Mouse (Mus musculus) liver, postnatal 0 days (tissue): ENCODE results near the gene Glyctk. TPM values are rescaled to one million over a fixed set of nuclear protein-coding genes. Genes with fewer than 3 reads are reported as not detected.

Source experiments
- ATAC-seq: fragments of 200-750 bp; cut with Nextera tagmentation; 2 replicates; pipeline ENCODE4 v1.8.0; 2017; ENCODE audit warnings: mild to moderate bottlenecking, moderate library complexity
- DNase-seq: peaks from one replicate; pipeline ENCODE4 v3.0.0-alpha.2; 2016
- H3K27ac ChIP-seq: fragments of 300-500 bp; sonication (generic); 2 replicates; pipeline ENCODE4 v1.5.1; 2014; ENCODE audit warnings: antibody characterized with exemption, moderate library complexity, mild to moderate bottlenecking, low read depth
- H3K27me3 ChIP-seq: fragments of 300-500 bp; sonication (generic); 2 replicates; pipeline ENCODE4 v1.6.1; 2014; ENCODE audit warnings: low read length, control low read depth, mixed read lengths; ENCODE audit not compliant: insufficient read depth
- H3K36me3 ChIP-seq: fragments of 300-500 bp; sonication (generic); replicated peaks from 2 replicates; pipeline ENCODE4 v1.6.1; 2014; ENCODE audit warnings: mild to moderate bottlenecking, control low read depth, low read length, moderate library complexity, mixed read lengths; ENCODE audit not compliant: insufficient read depth
- H3K4me1 ChIP-seq: fragments of 300-500 bp; sonication (generic); 2 replicates; pipeline ENCODE4 v1.6.1; 2014; ENCODE audit warnings: antibody characterized with exemption, mild to moderate bottlenecking, control low read depth; ENCODE audit not compliant: insufficient read depth
- H3K4me2 ChIP-seq: fragments of 300-500 bp; sonication (generic); 2 replicates; pipeline ENCODE4 v1.6.1; 2014; ENCODE audit warnings: low read depth, mild to moderate bottlenecking, low read length, moderate library complexity, mixed read lengths
- H3K4me3 ChIP-seq: fragments of 300-500 bp; sonication (generic); 2 replicates; pipeline ENCODE4 v1.5.1; 2014; ENCODE audit warnings: low read depth, low read length
- H3K9ac ChIP-seq: fragments of 300-500 bp; sonication (generic); replicated peaks from 2 replicates; pipeline ENCODE4 v1.6.1; 2014; ENCODE audit warnings: mild to moderate bottlenecking, moderate library complexity
- H3K9me3 ChIP-seq: fragments of 300-500 bp; sonication (generic); 2 replicates; pipeline ENCODE4 v1.6.1; 2016; ENCODE audit warnings: mild to moderate bottlenecking, control low read depth, low read length, mixed read lengths
- CTCF ChIP-seq: sonication (generic); IDR thresholded peaks from 2 replicates; pipeline ENCODE4 v1.5.1; 2016; ENCODE audit warnings: antibody characterized with exemption, low read depth
- EP300 ChIP-seq: IDR thresholded peaks from 2 replicates; pipeline ENCODE4 v1.6.1; 2016; ENCODE audit warnings: antibody characterized with exemption, low read depth, mild to moderate bottlenecking
- WGBS: fragments of 180-500 bp; shearing (Covaris S2); extraction: QIAGEN DNeasy Blood & Tissue Kit; methylation state at CpG from one replicate; pipeline ENCODE4 v1.1.7; 2014; ENCODE audit not compliant: insufficient replicate concordance; 5-methylcytosine and 5-hydroxymethylcytosine counted together
- polyA plus RNA-seq: library from polyadenylated mRNA; unstranded; fragments of >200 nt; fragmentation: Nextera tagmentation; extraction: Ambion mirVana; gene quantifications from 2 replicates; pipeline ENCODE4 v1.2.1, GENCODE M21; 2015

Gene Glyctk
- polyA plus RNA-seq, 1 experiment from 2014 or later = 46.5 TPM

DNA sequence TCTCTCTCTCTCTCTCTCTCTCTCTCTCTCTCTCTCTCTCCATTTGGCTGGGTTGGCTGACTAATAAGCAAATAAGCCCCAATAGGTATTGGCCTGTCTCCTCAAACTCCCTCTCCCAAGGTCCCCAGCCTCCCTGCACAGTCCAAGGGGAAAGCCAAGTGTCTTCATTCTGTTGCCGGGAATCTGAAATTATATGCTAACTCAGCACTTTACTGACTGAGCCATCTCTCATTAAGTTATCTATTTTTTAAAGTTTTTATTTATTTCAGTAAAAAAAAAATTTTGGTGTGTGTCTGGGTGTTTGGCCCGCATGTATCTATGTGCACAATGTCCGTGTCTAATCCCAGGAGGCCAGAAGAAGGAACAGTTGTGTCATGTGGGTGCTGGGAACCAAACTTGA lies 44.0 kb upstream of the Glyctk start:
- no peak overlapping the region for H3K27ac ChIP-seq
- peak overlapping the region; percentile 93 for H3K4me2 ChIP-seq
- no peak for ATAC-seq
- H3K9me3 ChIP-seq = no peaks in the 10 kb centered on the region
- no peaks in the 10 kb centered on the region for H3K27me3 ChIP-seq
- 77% methylated on average over 3 of the region's 3 CpGs for WGBS
- peaks cover 35% of the 10 kb centered on the region for H3K4me1 ChIP-seq
- no peak for TF ChIP-seq CTCF
- no peak for TF ChIP-seq EP300
- 0 out of 2 replicates have a peak, but pooled peaks cover 2% of the 10 kb centered on the region for H3K36me3 ChIP-seq
- no peak overlapping the region for H3K9ac ChIP-seq
- DNase-seq = no peak
- no peak overlapping the region for H3K4me3 ChIP-seq

DNA sequence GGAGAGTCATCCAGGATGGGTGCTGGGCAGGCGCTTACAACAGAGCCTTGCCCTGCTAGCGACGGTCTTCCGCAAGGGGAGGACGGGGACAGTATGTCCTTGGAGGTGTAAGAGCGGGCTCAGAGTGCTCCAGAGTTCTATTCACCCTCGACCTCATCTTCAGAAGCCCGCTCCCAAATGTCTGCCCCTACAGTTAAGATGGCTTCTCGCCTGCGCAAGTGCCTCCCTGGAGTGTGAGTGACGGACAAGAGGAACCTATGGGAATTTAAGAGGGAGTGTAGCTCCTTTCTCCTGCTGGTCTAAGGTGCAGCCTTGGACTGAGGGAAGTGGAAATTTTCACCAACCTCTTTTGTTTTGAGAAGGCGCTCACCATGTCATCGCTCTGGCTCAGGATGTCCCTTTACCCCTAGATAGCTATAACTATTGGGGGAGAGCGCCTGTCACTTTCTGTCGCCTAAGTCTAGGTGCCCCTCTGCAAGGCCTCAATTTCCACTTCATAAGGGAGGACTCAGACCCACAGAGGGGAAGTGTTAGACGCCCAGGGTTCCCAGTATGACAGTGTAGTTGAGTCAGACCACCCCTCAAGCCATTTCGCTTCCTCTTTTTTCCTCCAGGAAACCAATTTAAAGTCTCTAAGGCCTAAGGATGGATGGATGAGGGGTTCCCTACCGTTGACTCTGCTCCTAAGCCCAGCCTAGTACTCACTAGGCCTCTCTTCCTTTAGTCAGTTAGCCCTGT lies 41.8 kb upstream of the Glyctk start, which contains the start of gene Ppm1m:
TSS of gene Ppm1m (minus strand) at position 212 of the 738 bp plus-strand sequence.
- Histone ChIP-seq H3K9me3 (no peaks in the 10 kb centered on the region), H3K27ac (peak within 1 kb of the TSS; percentile 56), H3K36me3 (peaks cover 12% of the 10 kb centered on the region), H3K9ac (peak within 1 kb of the TSS; percentile 71), H3K4me2 (peak within 1 kb of the TSS; percentile 85), H3K27me3 (no peaks in the 10 kb centered on the region), H3K4me1 (peaks cover 35% of the 10 kb centered on the region), H3K4me3 (peak within 1 kb of the TSS; percentile 69)
- DNase-seq (no peak), ATAC-seq (peak; percentile 10; the same call in 1 of the 2 replicates)
- WGBS = 37% methylated on average over 18 of the region's 18 CpGs
- TF ChIP-seq EP300 (no peak), CTCF (no peak)

DNA sequence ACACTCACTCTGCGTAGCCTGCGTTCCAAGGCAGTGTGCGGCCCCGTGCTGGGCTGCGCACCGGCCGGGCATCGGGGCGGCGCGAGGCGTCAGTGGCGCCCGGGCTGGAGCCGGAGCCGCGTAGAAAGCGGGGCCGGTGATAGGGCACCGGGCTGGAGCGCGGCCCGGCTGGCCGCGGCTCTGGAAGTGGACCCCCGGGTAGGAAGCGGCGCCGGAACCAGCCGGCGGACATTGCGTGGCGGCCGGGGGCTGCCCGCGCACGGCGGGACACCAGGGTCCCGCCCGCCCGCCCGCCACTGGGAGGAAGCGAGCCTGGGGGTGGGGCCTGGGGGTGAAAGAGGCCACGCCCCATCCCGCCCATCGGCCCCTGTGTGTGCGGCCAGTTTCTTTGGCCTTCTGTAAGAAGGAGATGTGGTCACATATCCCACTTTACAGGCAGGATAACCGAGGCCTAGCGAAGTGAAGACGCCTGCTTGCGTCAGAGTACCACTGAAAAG lies 41.1 kb upstream of the Glyctk start:
- peak; percentile 87 for DNase-seq
- Histone ChIP-seq H3K9ac (peak overlapping the region; percentile 71), H3K27ac (peak overlapping the region; percentile 56), H3K4me3 (peak overlapping the region; percentile 69), H3K4me1 (peaks cover 33% of the 10 kb centered on the region), H3K9me3 (no peaks in the 10 kb centered on the region), H3K4me2 (peak overlapping the region; percentile 85), H3K36me3 (peaks cover 12% of the 10 kb centered on the region), H3K27me3 (no peaks in the 10 kb centered on the region)
- WGBS = under 1% methylated on average over 46 of the region's 51 CpGs
- TF ChIP-seq CTCF (no peak), EP300 (no peak)
- peak; percentile 59 for ATAC-seq

DNA sequence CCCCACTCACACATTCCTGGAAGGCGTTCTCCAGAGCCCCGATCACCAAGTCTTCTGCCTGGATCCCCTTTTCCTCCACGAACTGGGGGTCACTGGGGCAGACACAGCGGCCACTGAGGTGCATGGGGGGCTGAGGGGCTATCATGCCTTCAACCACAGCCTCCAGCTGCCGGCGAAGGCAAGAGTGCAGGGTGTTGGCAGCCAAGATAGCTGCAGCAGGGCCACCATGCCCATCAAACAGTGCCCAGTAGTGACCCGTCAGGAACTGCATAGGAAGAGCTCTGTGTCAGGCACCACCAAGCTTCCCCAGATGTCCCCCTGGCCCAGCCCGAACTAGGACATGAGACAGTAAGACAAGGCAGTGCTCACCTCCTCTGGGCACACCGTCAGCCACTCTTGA lies 39.8 kb upstream of the Glyctk start:
- Histone ChIP-seq H3K4me1 (peaks cover 27% of the 10 kb centered on the region), H3K4me2 (peak overlapping the region; percentile 85), H3K27me3 (no peaks in the 10 kb centered on the region), H3K27ac (no peak overlapping the region), H3K9ac (no peak overlapping the region), H3K4me3 (peak overlapping the region; percentile 69), H3K9me3 (no peaks in the 10 kb centered on the region), H3K36me3 (peaks cover 12% of the 10 kb centered on the region)
- TF ChIP-seq EP300 = no peak
- TF ChIP-seq CTCF = no peak
- DNase-seq (no peak), ATAC-seq (no peak)
- 85% methylated on average over 9 of the region's 9 CpGs for WGBS

DNA sequence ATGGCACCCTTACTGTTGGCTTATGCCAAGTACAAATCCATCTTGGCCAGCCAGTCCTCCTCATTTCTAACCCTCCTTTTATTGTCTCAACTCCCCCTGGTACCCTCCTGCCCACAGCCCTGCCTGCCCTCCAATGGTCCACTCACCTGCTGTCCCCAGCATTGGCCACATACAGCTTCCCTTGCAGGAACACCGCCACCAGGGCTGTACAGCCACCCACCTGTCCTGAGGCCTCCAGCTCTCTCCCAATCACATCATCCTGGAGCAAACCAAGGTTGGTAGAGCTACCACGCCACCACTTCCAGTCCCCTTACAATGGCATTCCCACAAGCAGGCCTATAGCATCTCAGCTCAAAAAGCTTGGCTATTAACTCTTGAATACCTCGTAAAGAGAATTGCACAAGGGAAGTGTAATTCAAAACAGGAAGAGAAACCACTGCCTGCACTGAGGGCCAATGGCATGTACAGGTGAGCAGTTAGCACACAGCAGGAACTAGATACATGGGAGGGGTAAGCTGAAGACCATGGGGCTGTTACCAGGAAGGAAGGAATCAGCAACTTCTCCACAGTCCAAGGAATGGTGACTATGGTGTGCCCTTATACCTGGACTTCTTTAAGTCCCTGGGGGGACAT lies 39.3 kb upstream of the Glyctk start:
- Histone ChIP-seq H3K9me3 (no peaks in the 10 kb centered on the region), H3K9ac (no peak overlapping the region), H3K4me2 (peak overlapping the region; percentile 85), H3K36me3 (peaks cover 12% of the 10 kb centered on the region), H3K27ac (0 out of 2 replicates have a peak overlapping the region, but pooled peaks have one; percentile 11), H3K27me3 (no peaks in the 10 kb centered on the region), H3K4me3 (peak overlapping the region; percentile 69; the same call in 1 of the 2 replicates), H3K4me1 (peaks cover 29% of the 10 kb centered on the region)
- TF ChIP-seq CTCF = no peak
- TF ChIP-seq EP300 = no peak
- ATAC-seq (no peak), DNase-seq (no peak)
- WGBS = 78% methylated on average over 3 of the region's 3 CpGs

DNA sequence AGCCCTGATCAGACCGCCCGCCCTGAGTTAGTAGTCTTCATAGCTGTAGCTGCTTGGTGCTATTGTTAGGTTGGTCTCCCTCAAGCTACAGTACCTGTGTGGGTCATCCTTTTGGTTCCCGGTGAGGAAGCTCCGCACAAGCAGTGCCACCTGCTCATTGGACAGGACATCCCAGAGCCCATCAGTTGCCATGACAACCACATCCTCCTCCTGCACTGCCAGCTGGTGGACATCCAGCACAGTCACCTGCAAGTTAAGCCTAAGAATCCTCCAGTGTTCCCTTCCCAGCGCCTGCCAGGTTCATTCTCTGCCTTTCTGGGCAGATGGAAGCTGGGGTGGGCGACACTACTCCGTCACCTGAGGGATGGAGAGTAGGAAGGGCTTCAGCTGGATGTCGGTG lies 37.8 kb upstream of the Glyctk start:
- peaks cover 24% of the 10 kb centered on the region for H3K36me3 ChIP-seq

More for the DNA sequence above, 37.8 kb upstream of the Glyctk start:
- ATAC-seq = no peak
- WGBS = 90% methylated on average over 8 of the region's 8 CpGs
- Histone ChIP-seq H3K9me3 (no peaks in the 10 kb centered on the region), H3K4me1 (peaks cover 30% of the 10 kb centered on the region), H3K9ac (no peak overlapping the region), H3K4me3 (no peak overlapping the region), H3K4me2 (no peak overlapping the region), H3K27ac (no peak overlapping the region), H3K27me3 (no peaks in the 10 kb centered on the region)
- no peak for DNase-seq
- no peak for TF ChIP-seq CTCF
- no peak for TF ChIP-seq EP300
